Mouse (Mus musculus): ENCODE data around the gene Elf2. TPM values are rescaled to one million over a fixed set of nuclear protein-coding genes. Genes with fewer than 3 reads are reported as not detected.

Elf2 gene
- polyA plus RNA-seq, 1 experiment from 2014 or later: 40.1 TPM

DNA sequence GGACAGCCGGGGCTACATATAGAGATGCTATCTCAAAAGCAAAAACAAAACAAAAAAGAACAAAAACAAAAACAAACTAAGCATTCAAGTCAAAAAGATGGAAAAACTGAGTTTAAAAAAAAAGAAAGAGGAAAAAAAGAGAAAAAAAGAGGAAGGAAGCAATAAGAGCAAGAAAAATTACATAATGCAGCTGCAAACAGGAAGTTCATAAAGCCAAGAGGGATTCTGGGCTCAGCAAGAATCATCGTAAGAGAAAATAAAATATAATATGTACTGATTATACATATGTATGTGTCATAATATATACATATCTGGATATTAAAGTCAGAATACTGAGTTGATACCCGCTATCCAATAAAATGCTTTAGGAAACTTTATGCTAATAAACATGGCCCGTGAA, 58.7 kb downstream of the Elf2 start:
- Histone ChIP-seq H3K4me3 (no peak overlapping the region), H3K4me1 (peaks cover 10% of the 10 kb centered on the region)
- DNase-seq (ENCODE audit: low spot score): no peak

DNA sequence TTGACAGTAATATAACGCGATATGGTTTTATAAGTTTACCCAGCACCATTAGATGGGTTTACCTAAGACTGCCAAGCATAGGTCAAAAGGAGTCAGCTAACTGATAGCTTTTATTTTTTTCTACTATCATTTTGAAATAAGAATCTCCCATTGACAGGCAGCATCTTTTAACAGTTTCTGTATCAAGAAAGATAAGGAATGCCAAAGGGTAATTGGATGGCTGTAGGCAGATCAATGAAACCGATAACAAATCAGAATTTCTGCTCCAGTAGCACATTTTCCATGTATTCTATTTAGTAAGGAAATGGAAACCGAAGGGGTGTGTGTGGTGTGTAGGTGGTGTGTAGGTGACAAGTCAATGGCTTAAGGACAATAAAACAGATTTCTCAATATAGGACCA, 62.0 kb downstream of the Elf2 start:
- WGBS: 69% methylated on average over 4 of the region's 4 CpGs
- DNase-seq (ENCODE audit: low spot score): no peak
- Histone ChIP-seq H3K9me3 (no peaks in the 10 kb centered on the region), H3K4me3 (peak overlapping the region; percentile 98; the same call in 1 of the 2 replicates), H3K27ac (no peak overlapping the region), H3K36me3 (no peaks in the 10 kb centered on the region), H3K27me3 (ENCODE audit: insufficient read depth, poor library complexity, severe bottlenecking) (no peaks in the 10 kb centered on the region), H3K4me1 (peaks cover 14% of the 10 kb centered on the region)

More for the DNA sequence above, 58.7 kb downstream of the Elf2 start:
- no peaks in the 10 kb centered on the region for H3K27me3 ChIP-seq (ENCODE audit: insufficient read depth, poor library complexity, severe bottlenecking)
- H3K9me3 ChIP-seq: no peaks in the 10 kb centered on the region
- WGBS: 94% methylated on average over 4 of the region's 4 CpGs
- H3K36me3 ChIP-seq: peaks cover 5% of the 10 kb centered on the region; the same call in 1 of the 2 replicates
- H3K27ac ChIP-seq: no peak overlapping the region

DNA sequence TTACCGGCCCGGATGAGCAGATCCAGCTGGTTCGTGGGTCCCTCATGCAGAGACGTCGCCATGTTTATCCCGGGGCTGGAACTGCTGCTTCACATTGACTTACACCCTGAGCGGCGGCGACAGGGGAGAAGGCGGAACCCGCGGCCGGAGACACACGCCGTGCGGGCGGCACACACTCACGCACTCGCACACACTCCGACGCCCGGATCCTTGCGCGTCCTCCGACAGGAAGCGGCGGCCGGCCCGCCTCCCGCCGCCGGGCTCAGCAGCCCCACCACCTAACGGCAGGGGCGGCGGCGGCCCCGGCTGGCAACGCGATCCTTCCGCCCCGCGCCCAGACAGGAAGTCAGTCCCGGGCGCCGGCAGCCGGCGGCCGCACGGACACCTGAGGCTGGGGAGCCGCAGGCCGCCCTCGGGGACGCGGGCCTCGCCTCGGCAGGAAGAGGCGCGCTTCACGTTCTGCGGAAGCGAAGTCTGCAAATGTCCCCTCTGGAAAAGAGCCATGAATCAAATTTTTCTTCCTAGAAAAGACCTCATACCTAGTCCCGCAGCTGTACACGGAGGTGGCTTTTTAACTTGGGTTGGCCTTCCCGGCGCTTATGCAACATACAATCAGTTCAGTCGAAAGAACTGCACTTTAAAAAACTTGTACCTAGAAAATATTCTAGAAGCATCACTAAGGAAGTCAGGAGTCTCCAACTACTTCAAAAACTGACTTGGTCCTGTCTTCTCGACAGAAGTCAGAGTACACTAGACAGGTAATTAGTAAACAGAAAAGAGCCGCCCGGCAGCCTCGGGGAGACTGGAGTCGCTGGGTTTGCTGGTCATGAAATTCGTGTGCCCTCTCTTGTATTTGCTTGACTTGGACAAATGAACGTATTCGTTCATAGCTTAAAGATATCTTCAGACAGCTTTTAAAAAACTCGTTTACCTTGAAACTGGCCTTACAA, 63.0 kb downstream of the Elf2 start:
- WGBS: under 1% methylated on average over 75 of the region's 75 CpGs
- Histone ChIP-seq H3K9me3 (no peaks in the 10 kb centered on the region), H3K36me3 (0 out of 2 replicates have a peak, but pooled peaks cover 2% of the 10 kb centered on the region), H3K4me3 (peak overlapping the region; percentile 98), H3K4me1 (peaks cover 14% of the 10 kb centered on the region), H3K27me3 (ENCODE audit: insufficient read depth, poor library complexity, severe bottlenecking) (no peaks in the 10 kb centered on the region), H3K27ac (peak overlapping the region; percentile 100)
- DNase-seq (ENCODE audit: low spot score): peak; percentile 94

DNA sequence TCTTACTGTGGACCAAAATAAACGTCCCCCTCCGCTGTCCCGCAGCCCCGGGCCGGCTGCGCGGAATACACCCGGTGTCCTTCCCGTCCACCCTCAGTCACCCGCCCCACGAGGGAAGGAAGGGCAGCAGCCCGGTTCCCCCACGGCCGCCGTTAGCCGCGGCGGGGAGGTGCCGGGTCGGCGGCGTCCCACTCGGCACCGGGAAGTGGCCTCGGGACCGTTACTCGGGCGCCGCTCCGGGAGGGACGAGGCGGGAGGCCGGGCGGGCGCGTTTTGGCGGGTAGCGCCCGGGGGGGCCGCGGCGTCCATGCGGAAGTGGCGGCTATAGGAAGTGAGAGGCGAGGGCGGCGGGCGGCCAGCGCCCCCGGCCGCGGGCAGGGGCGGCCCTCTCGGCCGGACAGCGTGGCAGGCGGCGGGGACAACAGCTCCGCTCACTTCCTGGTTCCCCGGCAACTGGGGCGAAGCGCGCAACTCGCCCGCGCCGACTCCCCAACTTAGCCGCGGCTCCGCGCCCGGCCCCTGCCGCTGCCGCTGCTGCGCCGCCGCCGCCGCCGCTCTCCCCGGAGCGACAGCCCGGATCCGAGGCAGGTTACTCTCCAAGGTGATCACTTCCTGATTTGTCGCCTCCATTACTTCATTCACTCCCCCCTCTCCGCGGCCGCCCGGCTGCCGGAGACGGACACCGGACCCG, 63.9 kb downstream of the Elf2 start:
- peak; percentile 86 for DNase-seq (ENCODE audit: low spot score)
- H3K27ac ChIP-seq: peak overlapping the region; percentile 100
- 1% methylated on average over 79 of the region's 93 CpGs for WGBS
- H3K27me3 ChIP-seq (ENCODE audit: insufficient read depth, poor library complexity, severe bottlenecking): no peaks in the 10 kb centered on the region
- H3K9me3 ChIP-seq: no peaks in the 10 kb centered on the region
- H3K4me3 ChIP-seq: peak overlapping the region; percentile 98
- peaks cover 14% of the 10 kb centered on the region for H3K4me1 ChIP-seq
- 0 out of 2 replicates have a peak, but pooled peaks cover 2% of the 10 kb centered on the region for H3K36me3 ChIP-seq

DNA sequence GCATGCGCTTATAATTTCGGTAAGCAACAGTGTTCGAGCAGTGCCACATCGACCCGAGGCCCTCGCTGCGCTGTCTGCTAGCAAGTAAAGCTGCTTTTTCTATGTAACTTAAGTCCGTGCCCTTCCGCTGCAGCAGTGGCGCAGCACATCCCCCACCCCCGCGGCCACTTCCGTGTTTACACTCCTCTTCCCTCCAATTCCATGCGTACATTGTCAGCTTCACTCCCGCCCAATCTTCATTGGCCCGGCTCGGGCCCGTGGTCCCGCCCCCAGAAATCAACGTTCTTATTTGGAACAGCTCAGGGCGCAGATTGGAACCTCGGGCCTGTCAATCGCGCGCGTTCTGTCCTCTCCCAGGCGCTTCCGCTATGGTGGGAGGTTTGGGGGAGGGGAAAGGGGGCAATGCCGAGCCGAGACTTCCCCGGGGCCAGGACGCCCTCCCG, 64.5 kb downstream of the Elf2 start:
- 0% methylated on average over 32 of the region's 33 CpGs for WGBS
- H3K4me3 ChIP-seq: peak overlapping the region; percentile 98

DNA sequence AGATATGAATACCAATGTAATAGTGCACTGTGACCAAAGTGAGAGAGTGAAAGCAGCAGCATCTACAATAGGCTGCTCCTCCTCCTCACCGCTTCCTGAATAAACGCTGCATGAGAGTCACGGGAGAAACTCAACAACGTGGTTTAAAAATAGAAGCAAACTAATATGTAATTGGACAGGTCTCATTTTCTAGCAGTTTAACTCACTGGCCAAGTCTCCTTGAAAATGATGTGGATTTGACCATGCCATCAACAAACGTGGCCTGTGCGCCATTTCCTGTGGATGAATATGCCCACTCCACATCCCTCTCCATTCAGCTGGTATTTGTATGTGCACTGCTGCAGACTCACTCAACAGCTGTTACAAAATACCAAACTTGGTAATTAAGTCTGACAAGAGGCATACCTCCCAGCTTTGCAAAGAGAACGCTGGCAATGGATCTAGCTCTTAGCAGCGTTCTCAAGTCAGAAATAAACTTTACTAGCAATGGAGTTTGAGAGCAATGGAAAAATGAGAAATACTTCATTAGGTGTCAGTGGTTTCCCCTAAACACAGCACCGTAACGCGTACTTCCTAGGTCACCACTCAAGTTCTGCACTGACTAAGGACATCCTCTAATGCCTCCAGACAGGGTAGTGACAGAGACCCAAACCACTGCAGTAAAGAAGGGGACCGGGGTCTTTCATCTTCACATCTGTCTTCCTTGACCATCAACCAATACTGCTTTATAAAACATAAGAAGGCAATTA, 70.2 kb downstream of the Elf2 start:
- H3K27me3 ChIP-seq (ENCODE audit: insufficient read depth, poor library complexity, severe bottlenecking): no peaks in the 10 kb centered on the region
- no peak overlapping the region for H3K4me3 ChIP-seq
- WGBS: 67% methylated on average over 12 of the region's 12 CpGs
- DNase-seq (ENCODE audit: low spot score): no peak
- H3K9me3 ChIP-seq: no peaks in the 10 kb centered on the region
- peaks cover 16% of the 10 kb centered on the region for H3K4me1 ChIP-seq
- H3K27ac ChIP-seq: peak overlapping the region; percentile 86
- peaks cover 15% of the 10 kb centered on the region for H3K36me3 ChIP-seq

More for the DNA sequence above, 64.5 kb downstream of the Elf2 start:
- H3K9me3 ChIP-seq: no peaks in the 10 kb centered on the region
- H3K4me1 ChIP-seq: peaks cover 14% of the 10 kb centered on the region
- peak; percentile 100 for DNase-seq (ENCODE audit: low spot score)
- H3K27ac ChIP-seq: peak overlapping the region; percentile 100
- 0 out of 2 replicates have a peak, but pooled peaks cover 2% of the 10 kb centered on the region for H3K36me3 ChIP-seq
- no peaks in the 10 kb centered on the region for H3K27me3 ChIP-seq (ENCODE audit: insufficient read depth, poor library complexity, severe bottlenecking)

DNA sequence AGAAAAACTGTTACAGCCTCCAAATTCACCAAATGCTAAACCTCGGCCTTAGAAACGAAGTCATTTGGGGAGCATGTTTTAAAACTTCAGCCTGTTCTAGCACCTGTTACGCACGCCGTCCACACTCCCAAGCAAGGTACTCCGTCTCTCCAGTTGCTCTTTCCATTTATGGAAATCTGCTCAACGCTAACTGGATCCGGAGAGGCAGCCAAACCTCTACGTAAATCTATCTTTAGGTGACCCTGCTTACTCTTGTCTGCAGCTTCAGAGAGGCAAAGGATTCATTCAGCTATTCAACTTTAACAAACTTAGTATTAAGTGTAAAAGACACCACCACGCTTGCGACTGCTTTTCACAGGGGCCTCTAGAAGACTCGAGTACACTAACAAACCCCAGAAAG, 72.0 kb downstream of the Elf2 start:
- Histone ChIP-seq H3K36me3 (peaks cover 33% of the 10 kb centered on the region), H3K27me3 (ENCODE audit: insufficient read depth, poor library complexity, severe bottlenecking) (no peaks in the 10 kb centered on the region), H3K4me1 (peaks cover 10% of the 10 kb centered on the region), H3K27ac (peak overlapping the region; percentile 86), H3K9me3 (no peaks in the 10 kb centered on the region), H3K4me3 (no peak overlapping the region)
- DNase-seq (ENCODE audit: low spot score): no peak
- 53% methylated on average over 12 of the region's 12 CpGs for WGBS

DNA sequence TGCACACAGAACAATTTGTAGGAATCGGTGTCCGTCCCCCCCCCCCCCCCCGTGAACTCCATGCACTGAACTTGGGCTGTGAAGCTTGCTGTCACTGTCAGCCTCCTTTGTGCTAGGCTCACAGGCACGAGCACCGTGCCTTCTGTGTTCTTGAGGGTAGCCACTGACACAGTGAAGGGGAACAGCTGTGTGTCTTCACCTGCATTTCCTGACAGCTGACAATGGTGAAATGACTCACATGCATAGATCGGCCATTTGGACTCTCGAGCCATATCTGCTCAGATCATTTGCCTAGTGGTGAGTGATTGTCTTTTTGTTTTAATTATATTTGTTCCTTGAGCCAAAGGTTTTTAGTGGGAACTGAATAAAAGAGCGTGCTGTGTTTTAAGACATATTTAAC, 77.5 kb downstream of the Elf2 start:
- Histone ChIP-seq H3K9me3 (no peaks in the 10 kb centered on the region), H3K27me3 (ENCODE audit: insufficient read depth, poor library complexity, severe bottlenecking) (no peaks in the 10 kb centered on the region), H3K4me3 (no peak overlapping the region), H3K4me1 (peaks cover 4% of the 10 kb centered on the region; the same call in 1 of the 2 replicates), H3K36me3 (peaks cover 85% of the 10 kb centered on the region), H3K27ac (no peak overlapping the region)
- DNase-seq (ENCODE audit: low spot score): no peak
- WGBS: 87% methylated on average over 8 of the region's 8 CpGs

DNA sequence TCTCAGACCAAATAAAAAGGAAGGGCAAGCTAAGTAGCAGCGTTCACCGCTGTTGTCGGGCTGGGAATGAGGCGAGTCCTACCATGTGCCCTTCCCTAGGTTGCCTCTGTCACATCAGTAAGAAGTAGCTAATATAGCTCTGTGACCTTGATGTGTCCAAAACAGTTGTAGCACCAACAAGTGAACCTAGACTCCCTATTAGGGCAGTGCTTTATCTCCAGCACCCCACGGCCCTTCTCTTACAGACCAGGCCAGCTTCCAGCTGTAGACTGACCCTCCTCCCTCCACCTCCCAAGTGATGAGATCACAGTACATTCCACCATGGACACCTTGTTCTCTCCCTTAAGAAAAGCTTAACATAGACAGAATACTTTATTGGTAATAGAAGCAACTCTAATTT, 82.4 kb downstream of the Elf2 start:
- H3K4me3 ChIP-seq: no peak overlapping the region
- H3K4me1 ChIP-seq: no peaks in the 10 kb centered on the region
- H3K27ac ChIP-seq: no peak overlapping the region
- H3K27me3 ChIP-seq (ENCODE audit: insufficient read depth, poor library complexity, severe bottlenecking): no peaks in the 10 kb centered on the region
- DNase-seq (ENCODE audit: low spot score): no peak
- H3K9me3 ChIP-seq: no peaks in the 10 kb centered on the region
- H3K36me3 ChIP-seq: peaks cover 95% of the 10 kb centered on the region
- WGBS: 82% methylated on average over 5 of the region's 5 CpGs

DNA sequence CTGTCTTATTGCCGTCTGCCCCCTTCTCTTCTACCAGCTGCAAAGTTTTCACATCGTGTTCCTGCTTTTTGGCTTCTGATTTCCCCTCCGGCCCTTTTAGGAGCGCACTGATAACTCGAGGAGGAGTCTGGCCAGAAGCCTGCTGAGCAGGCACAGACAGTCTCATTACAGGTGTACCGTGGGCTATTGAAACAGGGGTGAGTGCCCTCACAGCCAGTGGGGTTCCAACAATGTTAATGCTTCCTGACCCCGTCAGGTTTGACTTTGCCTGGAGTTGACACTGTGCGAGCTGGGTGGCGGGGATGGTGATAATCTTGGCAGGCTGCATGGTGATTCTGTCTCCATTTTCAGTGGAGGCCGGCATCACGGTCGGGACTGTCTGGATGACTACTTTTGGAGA, 84.0 kb downstream of the Elf2 start:
- peaks cover 93% of the 10 kb centered on the region for H3K36me3 ChIP-seq
- H3K4me1 ChIP-seq: no peaks in the 10 kb centered on the region
- no peaks in the 10 kb centered on the region for H3K27me3 ChIP-seq (ENCODE audit: insufficient read depth, poor library complexity, severe bottlenecking)
- DNase-seq (ENCODE audit: low spot score): peak; percentile 68
- no peaks in the 10 kb centered on the region for H3K9me3 ChIP-seq
- no peak overlapping the region for H3K27ac ChIP-seq
- WGBS: 86% methylated on average over 12 of the region's 12 CpGs
- no peak overlapping the region for H3K4me3 ChIP-seq

DNA sequence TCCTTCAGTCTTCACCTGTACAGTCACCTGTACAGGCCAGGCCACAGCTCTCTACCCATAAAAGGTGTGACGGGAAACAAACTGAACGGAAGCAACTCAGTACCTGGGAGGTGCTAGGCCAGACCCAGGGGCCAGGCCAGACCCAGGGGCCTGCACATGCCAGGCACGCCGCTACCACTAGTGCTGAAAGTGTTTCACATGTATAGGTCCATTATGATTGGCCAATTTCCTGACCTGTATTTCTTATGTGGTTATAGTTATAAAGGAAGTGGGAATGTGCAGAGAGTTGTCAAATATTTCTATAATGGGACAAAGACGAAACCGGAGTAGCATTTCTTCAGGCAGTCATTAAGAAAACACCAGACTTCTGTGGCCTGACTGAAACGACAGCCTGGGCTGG, 85.7 kb downstream of the Elf2 start:
- H3K4me1 ChIP-seq: no peaks in the 10 kb centered on the region
- H3K4me3 ChIP-seq: no peak overlapping the region
- H3K36me3 ChIP-seq: peaks cover 91% of the 10 kb centered on the region
- H3K27ac ChIP-seq: no peak overlapping the region
- no peaks in the 10 kb centered on the region for H3K27me3 ChIP-seq (ENCODE audit: insufficient read depth, poor library complexity, severe bottlenecking)
- 93% methylated on average over 7 of the region's 7 CpGs for WGBS
- H3K9me3 ChIP-seq: no peaks in the 10 kb centered on the region
- DNase-seq (ENCODE audit: low spot score): peak; percentile 16

DNA sequence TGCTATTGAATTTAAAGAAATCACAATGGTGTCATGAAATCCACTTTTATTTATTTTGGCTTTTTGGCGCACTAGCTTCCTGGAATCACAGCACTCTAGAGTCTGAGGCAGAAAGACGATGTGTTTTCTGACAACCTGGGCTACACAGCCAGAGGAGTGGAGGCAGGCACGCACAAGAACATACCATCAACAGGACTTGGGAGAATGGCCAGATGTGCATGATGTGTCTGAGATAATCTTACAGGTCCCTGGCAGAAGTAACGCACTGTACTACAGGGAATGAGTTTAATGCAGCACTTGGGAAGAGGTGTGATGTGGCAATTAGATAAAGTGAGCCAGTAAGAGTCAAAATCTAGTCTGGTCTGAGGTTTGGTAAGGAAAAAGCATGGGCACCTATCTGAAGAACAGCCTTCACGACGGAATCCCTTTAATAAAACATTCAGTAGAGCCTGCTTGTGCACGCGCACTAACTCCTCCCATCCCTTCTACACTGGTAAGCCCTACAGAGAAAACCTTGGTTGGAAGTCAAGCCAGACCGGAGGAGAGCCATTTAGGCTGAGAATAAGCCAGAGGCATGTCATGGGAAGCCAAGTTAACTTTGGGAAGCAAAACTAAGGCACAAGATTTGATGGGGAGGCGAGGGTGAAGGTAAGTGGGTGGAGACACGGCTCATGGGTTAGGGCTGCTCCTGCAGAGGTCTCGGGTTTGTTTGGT, 87.6 kb downstream of the Elf2 start:
- DNase-seq (ENCODE audit: low spot score): peak; percentile 71
- H3K4me1 ChIP-seq: peaks cover 1% of the 10 kb centered on the region; the same call in 1 of the 2 replicates
- no peak overlapping the region for H3K27ac ChIP-seq
- H3K36me3 ChIP-seq: peaks cover 89% of the 10 kb centered on the region
- no peak overlapping the region for H3K4me3 ChIP-seq
- no peaks in the 10 kb centered on the region for H3K9me3 ChIP-seq
- 89% methylated on average over 12 of the region's 12 CpGs for WGBS
- no peaks in the 10 kb centered on the region for H3K27me3 ChIP-seq (ENCODE audit: insufficient read depth, poor library complexity, severe bottlenecking)
